Mouse (Mus musculus): ENCODE measurements at regions not wholly inside any gene's neighbourhood (a gene's known extent, or its start where the extent isn't known, plus 50 kb on each side); places are given as distances from the start of the nearest gene placed in this dataset.

DNA sequence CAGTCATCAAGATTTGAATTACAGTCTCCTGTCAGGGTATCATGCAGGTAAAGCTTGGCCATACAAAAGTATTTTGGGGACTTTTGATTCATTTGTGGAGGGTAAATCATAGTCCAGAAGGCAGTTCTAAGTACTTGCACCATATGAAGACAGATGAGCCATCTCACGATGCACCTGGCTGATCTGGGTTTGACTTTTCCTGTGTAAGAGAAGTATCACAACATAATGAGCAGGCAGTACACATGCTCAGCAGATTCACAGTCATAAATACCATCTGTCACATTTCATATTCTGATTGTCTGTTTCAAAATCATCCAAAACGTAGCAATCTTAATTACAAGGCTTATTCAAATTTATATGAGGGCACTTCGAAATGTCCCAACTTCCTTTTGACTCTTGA lies 796.6 kb downstream of the Brinp3 start:
- no peak overlapping the region for H3K27ac ChIP-seq (replicated peaks)
- 89% methylated on average over 3 of the region's 3 CpGs for WGBS
- H3K4me1 ChIP-seq = no peaks in the 10 kb centered on the region
- no peaks in the 10 kb centered on the region for H3K36me3 ChIP-seq
- no peaks in the 10 kb centered on the region for H3K27me3 ChIP-seq (replicated peaks)
- no peak overlapping the region for H3K4me2 ChIP-seq
- H3K9ac ChIP-seq (replicated peaks) = no peak overlapping the region
- H3K4me3 ChIP-seq (replicated peaks) = no peak overlapping the region
- ATAC-seq (ENCODE audit: low FRiP score) = no peak
- no peaks in the 10 kb centered on the region for H3K9me3 ChIP-seq (replicated peaks)

DNA sequence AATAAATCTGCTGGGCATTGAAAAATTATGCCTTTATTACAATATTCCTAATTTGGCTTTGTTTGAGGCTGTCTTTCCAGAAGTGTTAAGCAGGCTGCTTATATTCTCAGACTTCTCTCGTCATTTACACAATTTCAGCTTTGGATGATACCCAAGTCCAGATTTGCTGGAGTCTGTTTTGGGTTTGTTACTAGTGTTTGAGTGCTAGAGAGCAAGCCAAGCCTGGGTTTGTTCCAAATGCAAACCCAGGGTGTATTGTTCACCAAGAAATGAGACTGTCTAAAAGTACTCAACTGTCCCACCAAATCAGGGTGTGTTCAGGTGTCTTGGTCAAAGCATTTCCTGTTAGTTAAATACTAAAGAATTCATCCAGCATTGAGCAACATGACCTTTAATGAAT lies 814.7 kb downstream of the Brinp3 start:
- Histone ChIP-seq H3K4me3 (replicated peaks) (no peak overlapping the region), H3K4me1 (no peaks in the 10 kb centered on the region), H3K4me2 (no peak overlapping the region), H3K36me3 (no peaks in the 10 kb centered on the region), H3K9ac (replicated peaks) (no peak overlapping the region), H3K9me3 (replicated peaks) (no peaks in the 10 kb centered on the region), H3K27ac (replicated peaks) (no peak overlapping the region), H3K27me3 (replicated peaks) (no peaks in the 10 kb centered on the region)
- ATAC-seq (ENCODE audit: low FRiP score) = no peak
- WGBS = 76% methylated on average over 1 of the region's 1 CpGs

DNA sequence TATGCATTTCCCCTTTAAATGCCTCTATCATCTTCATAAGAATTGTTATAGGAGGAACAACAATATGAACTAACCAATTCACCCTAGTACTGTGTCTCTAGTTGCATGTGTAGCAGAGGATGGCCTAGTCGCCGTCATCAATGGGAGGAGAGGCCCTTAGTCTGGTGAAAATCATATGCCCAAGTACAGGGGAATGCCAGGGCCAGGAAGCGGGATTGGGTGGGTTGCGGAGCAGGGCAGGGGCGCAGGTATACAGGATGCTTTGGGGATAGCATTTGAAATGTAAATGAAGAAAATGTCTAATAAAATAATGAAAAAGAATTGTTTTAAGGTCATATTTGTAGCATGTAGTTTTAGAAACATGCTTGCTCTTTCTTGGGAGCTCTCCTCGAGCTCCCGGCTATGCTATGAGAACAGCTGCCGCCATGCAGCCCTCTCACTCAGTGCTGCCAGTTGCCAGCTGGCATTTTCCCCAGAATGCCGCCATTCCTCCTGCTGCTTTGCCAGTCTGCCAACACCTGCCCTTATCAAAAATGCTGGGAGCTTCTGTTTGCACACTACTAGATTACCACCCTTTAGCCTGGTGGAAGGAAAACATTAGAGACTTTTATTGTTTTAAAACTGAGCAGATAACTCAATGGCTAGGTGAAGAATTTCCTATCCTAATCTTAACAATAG lies 848.9 kb downstream of the Brinp3 start:
- Histone ChIP-seq H3K27ac (replicated peaks) (no peak overlapping the region), H3K4me3 (replicated peaks) (no peak overlapping the region), H3K4me2 (no peak overlapping the region), H3K9me3 (replicated peaks) (no peaks in the 10 kb centered on the region), H3K36me3 (no peaks in the 10 kb centered on the region), H3K27me3 (replicated peaks) (no peaks in the 10 kb centered on the region), H3K4me1 (no peaks in the 10 kb centered on the region), H3K9ac (replicated peaks) (no peak overlapping the region)
- 83% methylated on average over 9 of the region's 9 CpGs for WGBS
- ATAC-seq (ENCODE audit: low FRiP score) = peak; percentile 50; the same call in 1 of the 2 replicates

DNA sequence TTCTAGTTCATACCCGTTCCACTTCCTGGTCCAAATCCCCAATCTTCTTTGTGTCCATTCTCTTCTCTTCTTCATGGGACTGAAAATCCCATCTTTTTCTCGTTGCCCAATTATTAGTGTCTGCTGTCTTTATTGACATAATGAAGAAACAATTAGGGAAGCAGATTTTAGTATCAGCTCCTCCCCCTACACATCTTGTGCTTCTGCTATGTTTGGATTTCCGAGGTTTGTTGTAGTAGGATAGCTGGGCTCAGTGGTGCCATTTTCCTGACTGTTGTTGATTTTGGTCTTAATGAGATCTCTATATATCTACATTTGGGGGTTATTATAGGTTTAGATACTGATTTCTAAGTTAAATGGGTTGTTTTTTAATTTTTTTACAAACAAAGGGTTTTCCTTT lies 849.5 kb downstream of the Brinp3 start:
- 65% methylated on average over 3 of the region's 3 CpGs for WGBS
- Histone ChIP-seq H3K27ac (replicated peaks) (no peak overlapping the region), H3K36me3 (no peaks in the 10 kb centered on the region), H3K4me2 (no peak overlapping the region), H3K4me1 (no peaks in the 10 kb centered on the region), H3K27me3 (replicated peaks) (no peaks in the 10 kb centered on the region), H3K4me3 (replicated peaks) (no peak overlapping the region), H3K9ac (replicated peaks) (no peak overlapping the region), H3K9me3 (replicated peaks) (no peaks in the 10 kb centered on the region)
- ATAC-seq (ENCODE audit: low FRiP score) = no peak
